Mouse (Mus musculus) ES-E14 (cell line): Measurements from ENCODE around the gene Fam178b. TPM values are rescaled to one million over a fixed set of nuclear protein-coding genes. Genes with fewer than 3 reads are reported as not detected.

ENCODE experiments used
- DNase-seq: peaks from one replicate; pipeline ENCODE4 v3.0.0-alpha.2; 2013; ENCODE audit warnings: low read depth, low spot score
- H3K27ac ChIP-seq: 2 replicates; pipeline ENCODE4 v1.5.1; 2012; ENCODE audit warnings: low read depth, mild to moderate bottlenecking, low read length, moderate library complexity, mixed read lengths; ENCODE audit not compliant: poor library complexity, insufficient read depth, severe bottlenecking
- H3K36me3 ChIP-seq: 2 replicates; pipeline ENCODE4 v1.6.1; 2012; ENCODE audit warnings: mild to moderate bottlenecking, low read length, moderate library complexity, mixed read lengths; ENCODE audit not compliant: control insufficient read depth, poor library complexity, insufficient read depth, severe bottlenecking
- H3K4me1 ChIP-seq, 2 experiments: fragments of 150-350 bp in 1 of 2; sonication (generic) in 1 of 2; 2 replicates each; pipeline ENCODE4 v1.6.1; 2012; ENCODE audit warnings: low read length in 2 of 2, mild to moderate bottlenecking in 1 of 2, mixed read lengths in 1 of 2; ENCODE audit not compliant: control insufficient read depth in 2 of 2, insufficient read depth in 2 of 2, poor library complexity in 1 of 2
- H3K4me3 ChIP-seq, 2 experiments: fragments of 150-350 bp in 1 of 2; sonication (generic) in 1 of 2; 2 replicates each; pipeline ENCODE4 v1.5.1; 2012; ENCODE audit warnings: low read length in 2 of 2, low read depth in 1 of 2, mild to moderate bottlenecking in 1 of 2, mixed read lengths in 1 of 2; ENCODE audit not compliant: insufficient read depth in 1 of 2, poor library complexity in 1 of 2, severe bottlenecking in 1 of 2
- H3K9ac ChIP-seq: 2 replicates; pipeline ENCODE4 v1.6.1; 2012; ENCODE audit warnings: low read depth, mild to moderate bottlenecking, low read length, mixed read lengths; ENCODE audit not compliant: poor library complexity, insufficient read depth, severe bottlenecking
- H3K9me3 ChIP-seq: fragments of 150-350 bp; sonication (generic); 2 replicates; pipeline ENCODE4 v1.6.1; 2012; ENCODE audit warnings: low read depth, mild to moderate bottlenecking, low read length; ENCODE audit not compliant: control insufficient read depth, insufficient read depth
- CHD2 ChIP-seq: IDR thresholded peaks from 2 replicates; pipeline ENCODE4 v1.6.1; 2014; ENCODE audit warnings: mild to moderate bottlenecking, low read depth, low read length, inconsistent platforms
- HCFC1 ChIP-seq: IDR thresholded peaks from 2 replicates; pipeline ENCODE4 v1.6.1; 2012; ENCODE audit warnings: low read length, inconsistent platforms, borderline replicate concordance; ENCODE audit not compliant: insufficient read depth
- MAFK ChIP-seq: IDR thresholded peaks from 2 replicates; pipeline ENCODE4 v1.6.1; 2014; ENCODE audit warnings: mild to moderate bottlenecking, low read depth, low read length, inconsistent platforms; ENCODE audit not compliant: insufficient read depth
- ZC3H11A ChIP-seq: IDR thresholded peaks from 2 replicates; pipeline ENCODE4 v1.6.1; 2012; ENCODE audit warnings: low read depth, mild to moderate bottlenecking, inconsistent platforms, low read length, borderline replicate concordance
- ZNF384 ChIP-seq: IDR thresholded peaks from 2 replicates; pipeline ENCODE4 v1.6.1; 2012; ENCODE audit warnings: low read depth, low read length, inconsistent platforms
- in situ Hi-C, 2 experiments: fragments of 600-800 bp; cut with MboI; formaldehyde crosslinking; loops; one replicate each; pipeline ENCODE4 v1.15.1; 2025; ENCODE audit warnings: low sequenced_read_pairs in 2 of 2, inconsistent platforms in 1 of 2; ENCODE audit not compliant: unreplicated experiment in 2 of 2
- total RNA-seq: library from RNA; depleted of rRNA; stranded (reverse); fragments of 300-350 nt; gene quantifications from 2 replicates; pipeline ENCODE4 v1.2.3, GENCODE M21; 2012

Gene Fam178b
- total RNA-seq, 1 experiment = 8.0 TPM

- no peak for DNase-seq
- Histone ChIP-seq H3K9me3 (no peaks in the 10 kb centered on the region), H3K4me3 (no peak overlapping the region), H3K27ac (no peak overlapping the region), H3K36me3 (peaks cover 3% of the 10 kb centered on the region; the same call in 1 of the 2 replicates), H3K9ac (no peak overlapping the region), H3K4me1 (peaks cover 2 to 7% of the 10 kb centered on the region in 2 experiments; a peak in 2 of 4 replicates)
- no peak for TF ChIP-seq MAFK
- no peak for TF ChIP-seq ZC3H11A
- TF ChIP-seq HCFC1 = no peak
- TF ChIP-seq CHD2 = no peak
- TF ChIP-seq ZNF384 = no peak
- in situ Hi-C loops = no loop called here
Measured at GRCm38 (mm10) chr1:36535477-36536396, 147.2 kb downstream of the Fam178b start.

GRCm38 (mm10) chr1:36534595-36535058 lies 148.4 kb downstream of the Fam178b start:
- Histone ChIP-seq H3K9ac (no peak overlapping the region), H3K36me3 (peaks cover 3% of the 10 kb centered on the region; the same call in 1 of the 2 replicates), H3K9me3 (no peaks in the 10 kb centered on the region), H3K4me1 (peaks cover 2 to 7% of the 10 kb centered on the region in 2 experiments; a peak in 2 of 4 replicates), H3K4me3 (no peak overlapping the region), H3K27ac (no peak overlapping the region)
- DNase-seq = no peak
- TF ChIP-seq MAFK (no peak), CHD2 (no peak), HCFC1 (no peak), ZC3H11A (no peak), ZNF384 (no peak)
- in situ Hi-C loops = no loop called here

GRCm38 (mm10) chr1:36533546-36533945 lies 149.4 kb downstream of the Fam178b start:
- no peak for TF ChIP-seq CHD2
- no peak for TF ChIP-seq MAFK
- no peak for TF ChIP-seq ZNF384
- no peak for TF ChIP-seq ZC3H11A
- in situ Hi-C loops = no loop called here
- no peaks in the 10 kb centered on the region for H3K9me3 ChIP-seq
- H3K9ac ChIP-seq = no peak overlapping the region
- no peak for DNase-seq
- no peak overlapping the region for H3K4me3 ChIP-seq
- H3K4me1 ChIP-seq = peaks cover 2 to 5% of the 10 kb centered on the region in 2 experiments; a peak in 2 of 4 replicates
- H3K36me3 ChIP-seq = no peaks in the 10 kb centered on the region
- no peak overlapping the region for H3K27ac ChIP-seq

- in situ Hi-C loops = no loop called here
- no peaks in the 10 kb centered on the region for H3K36me3 ChIP-seq
- H3K4me1 ChIP-seq = peaks cover 2 to 5% of the 10 kb centered on the region in 2 experiments; a peak in 2 of 4 replicates
- no peaks in the 10 kb centered on the region for H3K9me3 ChIP-seq
- H3K9ac ChIP-seq = no peak overlapping the region
- peak overlapping the region in 1 of 2 experiments; percentile 35; a peak in 2 of 4 replicates for H3K4me3 ChIP-seq
- TF ChIP-seq CHD2 = no peak
- no peak for TF ChIP-seq ZNF384
- TF ChIP-seq MAFK = no peak
- TF ChIP-seq HCFC1 = no peak
- TF ChIP-seq ZC3H11A = no peak
- no peak for DNase-seq
- no peak overlapping the region for H3K27ac ChIP-seq
Measured at GRCm38 (mm10) chr1:36531461-36531860, 151.5 kb downstream of the Fam178b start.

- Histone ChIP-seq H3K4me3 (no peak overlapping the region), H3K27ac (no peak overlapping the region), H3K4me1 (peaks cover 2 to 5% of the 10 kb centered on the region in 2 experiments; a peak in 2 of 4 replicates), H3K9me3 (no peaks in the 10 kb centered on the region), H3K9ac (no peak overlapping the region), H3K36me3 (no peaks in the 10 kb centered on the region)
- TF ChIP-seq ZC3H11A (no peak), HCFC1 (no peak), CHD2 (no peak), MAFK (no peak), ZNF384 (no peak)
- DNase-seq = no peak
- in situ Hi-C loops = no loop called here
Measured at GRCm38 (mm10) chr1:36530962-36531361, 152.0 kb downstream of the Fam178b start.
